Mouse (Mus musculus) retina, embryonic 14.5 days (tissue): Measurements from ENCODE around the gene Lgi1.

Experiments used
- DNase-seq: peaks from one replicate; pipeline ENCODE4 v3.0.0-alpha.2; 2015; ENCODE audit warnings: low spot score

Lgi1 gene

GRCm38 (mm10) chr19:38264505-38265500 lies at the start of gene Lgi1:
Gene Lgi1, plus strand, starts transcription at chr19:38264536.
- DNase-seq = peak; percentile 21

GRCm38 (mm10) chr19:38217696-38218095 lies 46.6 kb upstream of the Lgi1 start:
- no peak for DNase-seq

GRCm38 (mm10) chr19:38223356-38223904 lies 40.9 kb upstream of the Lgi1 start:
- peak; percentile 6 for DNase-seq

GRCm38 (mm10) chr19:38223905-38224684 lies 40.2 kb upstream of the Lgi1 start, which contains the start of gene Fra10ac1:
Gene Fra10ac1, minus strand, starts transcription at chr19:38224156.
- DNase-seq = peak; percentile 93

GRCm38 (mm10) chr19:38224685-38225060 lies 39.7 kb upstream of the Lgi1 start:
- DNase-seq = peak; percentile 37

- no peak for DNase-seq
Observed at GRCm38 (mm10) chr19:38228699-38229098, 35.6 kb upstream of the Lgi1 start.

- DNase-seq = no peak
Observed at GRCm38 (mm10) chr19:38232087-38232486, 32.2 kb upstream of the Lgi1 start.

GRCm38 (mm10) chr19:38232516-38232915 lies 31.8 kb upstream of the Lgi1 start:
- no peak for DNase-seq

- no peak for DNase-seq
Observed at GRCm38 (mm10) chr19:38236526-38236925, 27.8 kb upstream of the Lgi1 start.

GRCm38 (mm10) chr19:38237834-38238212 lies 26.5 kb upstream of the Lgi1 start:
- DNase-seq = no peak

GRCm38 (mm10) chr19:38238213-38238951 lies 26.0 kb upstream of the Lgi1 start:
- no peak for DNase-seq

- no peak for DNase-seq
Observed at GRCm38 (mm10) chr19:38242314-38242852, 22.0 kb upstream of the Lgi1 start.

- no peak for DNase-seq
Observed at GRCm38 (mm10) chr19:38244748-38245147, 19.6 kb upstream of the Lgi1 start.

GRCm38 (mm10) chr19:38245361-38246176 lies 18.8 kb upstream of the Lgi1 start:
- DNase-seq = no peak

- DNase-seq = peak; percentile 30
Observed at GRCm38 (mm10) chr19:38246177-38246622, 18.1 kb upstream of the Lgi1 start.

GRCm38 (mm10) chr19:38249627-38250026 lies 14.7 kb upstream of the Lgi1 start:
- no peak for DNase-seq

- peak; percentile 63 for DNase-seq
Observed at GRCm38 (mm10) chr19:38253796-38254195, 10.5 kb upstream of the Lgi1 start.

GRCm38 (mm10) chr19:38258651-38259065 lies 5.7 kb upstream of the Lgi1 start:
- no peak for DNase-seq

GRCm38 (mm10) chr19:38259436-38259835 lies 4.9 kb upstream of the Lgi1 start:
- no peak for DNase-seq

GRCm38 (mm10) chr19:38260346-38260745 lies 4.0 kb upstream of the Lgi1 start:
- no peak for DNase-seq
